Mouse (Mus musculus): ENCODE results near the gene Rara.

The Rara gene

DNA sequence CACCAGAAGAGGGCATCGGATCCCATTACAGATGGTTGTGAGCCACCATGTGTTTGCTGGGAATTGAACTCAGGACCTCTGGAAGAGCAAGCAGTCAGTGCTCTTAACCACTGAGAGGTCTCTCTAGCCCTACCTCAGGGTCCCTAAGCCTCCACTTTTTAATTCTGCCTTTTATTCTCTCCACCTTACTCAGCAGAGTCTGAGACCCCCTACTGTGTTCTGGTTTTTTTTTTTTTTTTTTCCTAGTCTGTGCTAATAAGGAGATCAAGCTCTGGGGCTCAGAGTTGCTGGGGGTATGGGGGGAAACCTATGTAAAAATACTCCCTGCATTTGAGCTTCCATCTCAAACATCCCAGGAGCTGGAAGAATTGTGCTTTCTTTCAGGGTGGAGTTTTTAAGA is 24.5 kb downstream of the Rara start:
- DNase-seq (ENCODE audit: low read depth, low spot score), result no peak

DNA sequence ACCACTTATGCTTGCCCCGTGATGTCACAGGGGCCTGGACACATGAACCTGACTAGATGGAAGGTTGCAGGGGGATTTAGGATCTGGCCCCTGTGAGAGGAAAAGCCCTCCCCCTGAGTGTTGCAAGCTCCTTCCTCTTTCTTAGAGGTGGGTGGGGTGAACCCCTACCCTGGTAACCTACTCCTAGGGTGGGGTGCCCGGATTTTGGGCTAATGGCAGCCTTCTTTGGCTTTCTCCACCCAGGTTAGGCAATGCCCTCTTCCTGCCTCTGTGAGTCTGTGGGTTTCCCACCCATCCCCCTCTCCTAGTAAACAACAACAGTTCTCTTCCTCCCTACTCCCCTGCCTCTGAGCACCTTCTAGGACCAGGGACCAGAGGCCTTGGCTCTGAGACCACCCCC is 25.1 kb downstream of the Rara start:
- DNase-seq (ENCODE audit: low read depth, low spot score), result no peak

DNA sequence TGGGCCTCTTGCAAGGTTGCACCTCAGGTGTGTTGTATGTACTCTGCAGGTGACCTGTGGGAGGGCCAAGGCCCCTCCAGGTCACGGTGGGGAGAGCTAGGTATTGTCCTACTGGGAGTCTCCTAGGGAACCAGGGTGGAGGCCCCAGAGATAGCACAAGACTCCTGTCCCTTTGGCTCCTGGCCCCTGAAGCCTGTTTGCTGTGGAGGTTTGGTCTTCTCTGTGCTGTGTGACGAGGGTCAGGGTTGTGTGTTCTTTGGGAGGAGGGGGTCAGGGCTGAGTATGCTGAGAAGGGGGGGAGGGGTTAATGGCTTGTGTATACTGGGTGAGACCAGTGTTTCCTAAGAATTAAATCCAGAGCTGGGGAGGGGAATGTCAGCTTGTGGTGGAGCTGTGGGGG is 25.7 kb downstream of the Rara start:
- no peak for DNase-seq (ENCODE audit: low read depth, low spot score)

GRCm38 (mm10) chr11:98953835-98954320 is 26.3 kb downstream of the Rara start:
- DNase-seq (ENCODE audit: low read depth, low spot score), result no peak

GRCm38 (mm10) chr11:98954373-98954772 is 26.8 kb downstream of the Rara start:
- peak; percentile 41 for DNase-seq (ENCODE audit: low read depth, low spot score)

- DNase-seq (ENCODE audit: low read depth, low spot score), result no peak
Observed at GRCm38 (mm10) chr11:98954801-98955706, 27.4 kb downstream of the Rara start.

DNA sequence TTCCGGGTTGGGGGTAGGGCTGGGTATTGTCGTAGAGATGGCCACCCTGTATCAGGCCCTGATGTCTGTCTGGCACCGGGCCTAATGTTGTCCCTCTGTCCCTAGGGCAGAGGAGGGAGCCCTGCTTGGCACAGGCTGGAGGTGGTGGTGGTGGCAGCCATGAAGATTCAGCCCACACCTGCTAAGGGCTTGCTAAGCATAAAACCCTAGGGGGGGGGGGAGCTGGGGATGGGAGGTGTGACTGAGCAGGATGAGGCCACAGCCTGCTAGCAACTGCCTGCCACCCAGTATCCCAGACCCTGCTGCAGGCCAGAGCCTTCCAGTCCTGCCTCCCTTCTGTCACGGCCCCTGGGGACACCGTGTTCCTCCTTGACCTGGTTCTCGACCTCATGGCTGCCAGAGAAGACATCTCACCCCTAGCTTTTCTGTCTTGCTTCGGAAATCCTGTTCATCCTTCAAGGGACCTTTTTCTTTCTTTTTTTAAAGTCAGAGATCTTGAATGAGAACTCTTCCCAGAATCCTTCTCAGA is 28.2 kb downstream of the Rara start:
- no peak for DNase-seq (ENCODE audit: low read depth, low spot score)

- DNase-seq (ENCODE audit: low read depth, low spot score), result no peak
Observed at GRCm38 (mm10) chr11:98956340-98956739, 28.7 kb downstream of the Rara start.

DNA sequence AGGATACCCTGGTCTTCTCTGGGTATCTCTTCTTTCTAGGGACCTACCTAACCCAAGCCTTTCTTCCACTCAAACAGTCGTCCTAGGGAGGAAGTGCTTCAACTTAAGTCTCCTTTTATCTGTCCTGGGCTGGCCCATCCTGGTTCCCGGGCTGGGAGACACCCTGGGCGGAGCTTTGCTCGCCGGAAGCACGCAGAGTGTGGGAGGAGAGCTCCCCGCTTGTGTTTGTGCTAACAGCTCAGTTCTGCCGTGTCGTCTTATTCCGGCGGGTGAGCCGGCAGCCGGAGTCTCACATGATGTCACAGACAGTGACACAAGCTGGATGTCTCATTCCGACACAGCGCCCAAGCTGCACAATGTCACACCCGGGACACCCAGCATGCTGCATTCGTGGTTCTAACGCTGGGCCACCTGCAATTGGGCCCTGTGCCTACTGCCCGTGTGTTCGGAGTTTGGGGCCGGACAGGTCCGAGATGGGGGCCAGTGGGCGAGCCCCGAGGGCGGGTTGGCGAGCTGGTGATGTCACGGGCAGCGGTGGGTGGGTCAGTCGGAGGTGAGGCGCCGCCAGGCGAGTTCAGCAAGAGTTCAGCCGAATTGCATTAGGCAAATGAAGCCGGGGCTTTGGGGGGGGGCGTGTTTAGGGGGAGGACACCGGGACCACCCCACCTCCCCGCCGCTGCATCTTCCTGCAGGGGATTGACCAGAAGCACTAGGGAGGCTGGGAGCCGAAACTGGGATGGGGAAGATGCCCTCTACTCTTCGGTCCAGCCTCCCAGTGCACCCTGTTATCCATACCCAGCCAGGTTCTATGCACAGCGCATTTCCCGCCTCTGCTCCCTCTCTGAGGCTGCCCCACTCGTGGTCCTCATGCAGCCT is 32.1 kb downstream of the Rara start:
- no peak for DNase-seq (ENCODE audit: low read depth, low spot score)

GRCm38 (mm10) chr11:98960313-98960906 is 32.8 kb downstream of the Rara start:
- DNase-seq (ENCODE audit: low read depth, low spot score), result no peak

DNA sequence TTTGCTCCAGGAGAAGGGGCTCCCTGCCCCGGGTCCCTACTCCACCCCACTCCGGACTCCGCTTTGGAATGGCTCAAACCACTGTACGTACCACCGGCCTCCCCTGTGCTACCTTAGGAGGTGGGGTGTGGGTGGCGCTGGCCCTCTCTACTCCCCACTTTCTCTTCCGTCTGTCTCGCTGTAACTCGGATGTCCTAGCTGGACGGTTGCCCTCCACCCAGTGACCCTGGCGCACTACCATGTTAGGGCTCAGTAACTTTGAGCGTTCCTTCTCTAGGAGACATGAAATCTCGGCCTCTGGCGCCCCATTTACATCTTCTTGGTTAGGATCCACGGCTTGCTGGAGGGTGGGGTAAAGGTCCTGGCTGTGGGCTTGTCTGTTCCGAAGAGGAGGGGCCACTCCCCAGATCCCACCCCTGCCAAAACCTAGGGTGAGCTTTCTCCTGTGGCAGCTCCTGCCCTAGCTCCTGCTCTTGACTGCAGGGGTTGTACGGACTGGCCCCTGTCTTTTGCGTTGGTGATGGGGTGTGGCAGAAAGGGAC is 33.5 kb downstream of the Rara start:
- no peak for DNase-seq (ENCODE audit: low read depth, low spot score)

DNA sequence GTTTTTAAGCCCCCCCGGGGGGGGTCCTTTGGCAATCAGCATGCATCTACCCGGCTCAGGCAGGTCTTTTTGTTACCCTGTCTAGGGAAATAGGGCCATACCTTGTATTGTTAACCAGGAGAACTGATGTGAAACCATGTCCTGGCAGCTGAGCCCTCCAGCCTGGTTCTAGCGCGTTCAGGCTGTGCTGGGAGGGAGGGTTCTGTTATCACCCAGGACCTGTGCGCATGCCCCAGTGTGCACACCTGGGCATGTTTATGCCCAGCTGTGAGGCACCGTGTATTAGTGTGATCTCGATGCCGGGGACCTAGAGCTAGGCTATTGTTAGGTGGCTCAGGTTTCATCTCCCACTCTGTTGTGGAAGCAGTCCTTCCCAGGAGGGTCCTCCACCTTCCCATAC is 34.1 kb downstream of the Rara start:
- DNase-seq (ENCODE audit: low read depth, low spot score), result peak; percentile 26

DNA sequence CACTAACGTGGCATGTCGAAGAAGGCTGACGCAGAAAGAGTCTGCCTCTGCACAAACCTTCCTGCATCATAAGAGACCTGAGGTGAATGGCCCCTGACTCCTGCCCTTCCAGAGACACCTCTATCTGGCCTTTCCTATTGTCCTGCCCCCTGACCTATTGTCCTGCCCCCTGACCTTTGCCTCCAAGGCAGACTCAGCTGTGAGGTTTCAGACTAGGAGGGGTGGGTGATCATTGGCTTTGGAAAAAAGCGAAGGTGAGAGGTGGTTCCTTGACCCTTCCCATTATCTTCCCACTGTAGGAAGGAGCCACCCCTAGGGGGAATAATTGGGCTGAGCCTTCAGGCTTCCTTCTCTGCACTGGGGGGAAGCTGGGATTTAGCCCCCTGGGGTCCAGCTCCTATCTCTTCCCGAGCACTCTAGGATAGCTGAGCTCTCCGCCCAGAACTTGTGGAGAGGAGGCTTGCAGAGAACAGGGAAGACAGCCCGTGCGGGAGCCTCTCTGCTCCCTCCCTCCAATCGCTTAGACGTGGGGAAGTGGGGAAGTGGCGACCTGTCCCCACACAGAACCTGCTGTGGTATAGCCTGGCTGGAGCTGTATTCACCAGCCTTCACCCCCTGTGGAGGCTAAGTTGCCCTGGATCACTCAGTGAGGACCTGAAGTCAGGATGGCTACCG is 34.9 kb downstream of the Rara start:
- DNase-seq (ENCODE audit: low read depth, low spot score), result no peak

GRCm38 (mm10) chr11:98963191-98964021 is 35.8 kb downstream of the Rara start:
- no peak for DNase-seq (ENCODE audit: low read depth, low spot score)

DNA sequence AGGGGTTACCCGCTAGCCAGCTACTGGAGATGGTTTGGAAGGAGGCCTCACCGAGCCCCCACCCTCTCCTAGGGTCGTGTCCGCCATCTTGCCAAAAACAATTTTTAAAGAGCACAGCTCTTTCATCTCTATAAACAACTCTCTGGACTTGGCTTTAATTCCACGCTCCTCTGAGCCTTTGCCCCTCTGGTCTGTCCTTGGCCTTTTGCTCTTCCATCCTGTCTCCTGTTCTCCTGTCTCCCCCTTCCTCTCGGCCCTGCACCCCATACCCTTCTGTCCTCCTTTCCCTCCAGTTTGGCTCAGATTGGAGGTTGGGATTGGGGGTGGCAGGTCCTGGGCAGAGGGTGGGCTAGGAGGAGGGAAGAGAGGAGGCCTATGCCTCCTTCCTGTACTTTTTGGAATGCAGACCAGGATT is 36.6 kb downstream of the Rara start:
- no peak for DNase-seq (ENCODE audit: low read depth, low spot score)

GRCm38 (mm10) chr11:98964616-98965415 is 37.2 kb downstream of the Rara start:
- no peak for DNase-seq (ENCODE audit: low read depth, low spot score)

DNA sequence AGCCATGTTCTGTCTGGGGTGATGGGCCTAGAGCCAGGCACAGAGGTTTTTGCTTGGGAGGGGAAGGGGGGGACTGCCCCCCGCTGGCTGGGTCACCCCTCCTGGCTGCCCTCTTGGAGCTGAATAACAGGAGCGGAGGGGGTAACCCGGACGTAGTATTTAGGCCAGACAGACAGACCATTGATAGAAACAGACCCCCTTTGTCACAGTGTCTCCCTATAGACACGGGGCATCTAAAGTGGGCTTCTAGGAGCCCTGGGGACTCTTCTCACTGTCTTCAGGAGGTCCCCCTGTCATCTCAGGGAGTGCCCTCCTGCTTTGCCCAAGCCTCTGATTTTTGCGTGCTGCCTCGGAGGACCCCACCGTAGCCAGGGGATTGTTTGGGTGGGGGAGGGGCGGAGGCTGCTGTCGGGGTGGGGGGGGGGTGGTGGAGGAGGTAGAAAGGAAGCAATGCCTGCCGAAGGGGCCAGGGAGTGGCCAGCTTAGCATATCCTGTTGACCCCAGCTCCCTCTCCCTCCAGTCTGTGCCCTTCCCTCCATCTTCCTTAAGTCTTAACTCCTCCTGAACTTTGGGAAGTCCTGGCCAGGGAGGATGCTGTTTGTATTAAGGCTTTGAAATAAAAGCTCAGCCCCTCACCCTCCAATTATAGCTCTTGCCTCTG is 37.9 kb downstream of the Rara start:
- DNase-seq (ENCODE audit: low read depth, low spot score), result no peak

GRCm38 (mm10) chr11:98966499-98967141 is 39.0 kb downstream of the Rara start:
- no peak for DNase-seq (ENCODE audit: low read depth, low spot score)
